Comparison of ENCODE assay signal across 8 mouse cellular contexts in the genomic region with DNA sequence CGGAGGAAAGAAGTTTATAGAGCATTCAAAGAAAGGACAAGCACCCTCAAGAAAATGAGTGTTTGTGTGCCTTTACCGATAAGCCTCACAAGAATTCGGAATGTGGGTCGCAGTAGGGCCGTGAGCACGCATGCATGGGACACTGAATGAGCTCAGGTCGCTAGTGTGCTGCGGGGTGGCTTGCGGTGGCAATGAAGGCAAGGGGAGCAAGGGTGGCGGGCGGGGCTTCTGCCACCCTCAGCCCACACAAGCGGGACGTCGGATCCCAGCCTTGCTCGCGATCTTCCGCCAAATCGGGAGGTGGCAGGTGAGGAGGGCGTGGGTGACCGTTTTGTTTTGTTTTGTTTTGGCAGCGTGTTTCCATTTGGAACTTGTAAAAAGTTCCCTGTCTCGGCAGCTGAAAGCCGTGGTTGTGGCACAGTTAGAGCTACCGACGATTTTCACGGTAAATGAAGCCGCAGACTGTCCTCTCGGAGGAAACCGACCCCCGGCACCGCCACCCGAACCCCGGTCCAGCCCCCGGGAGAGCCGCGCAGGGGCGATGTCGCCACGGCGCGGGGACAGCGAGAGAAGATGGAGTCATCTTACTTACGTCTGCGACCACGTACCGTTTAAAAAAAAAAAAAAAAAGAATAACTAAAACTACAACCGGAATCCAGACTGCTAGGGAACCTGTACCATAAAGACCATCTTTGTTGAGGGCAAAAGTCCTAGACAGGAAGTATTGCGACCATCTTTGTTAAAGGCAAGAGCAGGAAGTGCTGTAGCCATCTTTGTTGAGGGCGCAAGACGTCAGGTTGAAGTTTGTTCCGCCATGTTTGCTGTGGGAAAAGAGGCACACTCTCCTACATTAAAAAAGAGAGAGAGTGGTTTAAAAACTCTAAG. TPM values are rescaled to one million over a fixed set of nuclear protein-coding genes. Genes with fewer than 3 reads are reported as not detected.
DNase-seq lines count a peak whose midpoint lies in the region; ATAC-seq and TF ChIP-seq lines count a peak whose summit lies in the region.

A gene (minus strand): TSS at position 741 of the 885 bp plus-strand sequence.

- DNase-seq in A20 (ENCODE audit: low read depth, low spot score), result peak; percentile 93
- peak; percentile 88 to 94 for DNase-seq in heart, adult 9 months (ENCODE audit: low spot score in 2 of 2)
- DNase-seq in spleen, postnatal 4 days (ENCODE audit: low spot score in 2 of 2), result peak; percentile 79 to 84

- peak within 1 kb of the TSS; percentile 70 for H3K27ac ChIP-seq in bone marrow macrophage, adult 2 months (ENCODE audit: insufficient read depth, low read depth, low read length)
- peak within 1 kb of the TSS; percentile 44 for H3K27ac ChIP-seq in embryonic fibroblast, embryonic 13.5 days (ENCODE audit: insufficient read depth, low read length)
- peak within 1 kb of the TSS; percentile 91 for H3K27ac ChIP-seq in kidney, embryonic 14.5 days (ENCODE audit: low read depth, low read length)
- H3K27ac ChIP-seq in limb, embryonic 15.5 days, result peak within 1 kb of the TSS; percentile 97

- ATAC-seq in kidney, embryonic 14.5 days (ENCODE audit: low FRiP score, low TSS enrichment), result peak; percentile 80
- ATAC-seq in limb, embryonic 15.5 days (ENCODE audit: insufficient number of reproducible peaks, low FRiP score, low TSS enrichment, low read depth), result peak; percentile 84
- peak; percentile 96 for ATAC-seq in monocyte, adult 5-6 weeks (replicated peaks; ENCODE audit: insufficient number of reproducible peaks, low FRiP score, low TSS enrichment, poor library complexity, severe bottlenecking)

- H3K4me2 ChIP-seq in kidney, embryonic 14.5 days (replicated peaks; ENCODE audit: low read depth, low read length), result peak within 1 kb of the TSS; percentile 75
- peak within 1 kb of the TSS; percentile 74 for H3K4me2 ChIP-seq in limb, embryonic 15.5 days

- peak within 1 kb of the TSS; percentile 79 for H3K9ac ChIP-seq in kidney, embryonic 14.5 days (ENCODE audit: low read depth, low read length)
- peak within 1 kb of the TSS; percentile 66 for H3K9ac ChIP-seq in limb, embryonic 15.5 days

- peaks cover 14% of the 10 kb centered on the region for H3K4me1 ChIP-seq in bone marrow macrophage, adult 2 months (ENCODE audit: control insufficient read depth, insufficient read depth, low read length)
- H3K4me1 ChIP-seq in embryonic fibroblast, embryonic 13.5 days (ENCODE audit: control insufficient read depth, insufficient read depth, low read length), result no peaks in the 10 kb centered on the region; the same call in 1 of the 2 replicates
- H3K4me1 ChIP-seq in kidney, embryonic 14.5 days (ENCODE audit: control insufficient read depth, insufficient read depth, low read length), result no peaks in the 10 kb centered on the region
- H3K4me1 ChIP-seq in limb, embryonic 15.5 days, result peaks cover 11% of the 10 kb centered on the region

- WGBS in kidney, embryonic 14.5 days, result under 1% methylated on average over 51 of the region's 51 CpGs
- WGBS in limb, embryonic 15.5 days, result under 1% methylated on average over 51 of the region's 51 CpGs

- no peaks in the 10 kb centered on the region; the same call in 1 of the 2 replicates for H3K27me3 ChIP-seq in kidney, embryonic 14.5 days (ENCODE audit: control insufficient read depth, insufficient read depth, low read length)
- no peaks in the 10 kb centered on the region for H3K27me3 ChIP-seq in limb, embryonic 15.5 days

- peak within 1 kb of the TSS; percentile 67 for H3K4me3 ChIP-seq in bone marrow macrophage, adult 2 months (ENCODE audit: insufficient read depth, low read length)
- peak within 1 kb of the TSS; percentile 62 for H3K4me3 ChIP-seq in embryonic fibroblast, embryonic 13.5 days (ENCODE audit: insufficient read depth, low read length)
- H3K4me3 ChIP-seq in kidney, embryonic 14.5 days (ENCODE audit: low read length), result peak within 1 kb of the TSS; percentile 68
- H3K4me3 ChIP-seq in limb, embryonic 15.5 days, result peak within 1 kb of the TSS; percentile 62

- no peaks in the 10 kb centered on the region for H3K9me3 ChIP-seq in kidney, embryonic 14.5 days (ENCODE audit: control insufficient read depth, low read length)
- no peaks in the 10 kb centered on the region for H3K9me3 ChIP-seq in limb, embryonic 15.5 days

- H3K36me3 ChIP-seq in kidney, embryonic 14.5 days (ENCODE audit: control insufficient read depth, insufficient read depth, low read length), result no peaks in the 10 kb centered on the region
- H3K36me3 ChIP-seq in limb, embryonic 15.5 days, result no peaks in the 10 kb centered on the region

- peak; percentile 26; the same call in 1 of the 2 replicates for TF ChIP-seq POLR2A in bone marrow macrophage, adult 2 months (IDR thresholded peaks at IDR 0.05; ENCODE audit: borderline replicate concordance, low read depth, low read length)
- TF ChIP-seq POLR2A in embryonic fibroblast, embryonic 13.5 days (IDR thresholded peaks at IDR 0.05; ENCODE audit: low read depth, low read length), result peak; percentile 76

- 0 out of 2 replicates have a peak, but pooled peaks have one; percentile 11 for TF ChIP-seq CTCF in bone marrow macrophage, adult 2 months (IDR thresholded peaks at IDR 0.05; ENCODE audit: low read depth, low read length)
- TF ChIP-seq CTCF in embryonic fibroblast, embryonic 13.5 days (IDR thresholded peaks at IDR 0.05; ENCODE audit: borderline replicate concordance, insufficient read depth, low read length), result no peak

RNA-seq across cellular contexts. Expression of the gene that starts here (rescaled TPM):
- polyA plus RNA-seq in bone marrow macrophage, adult 2 months (2012; ENCODE audit: insufficient read depth, insufficient read length, missing spikeins), result 12.2 and 14.7 TPM in 2 replicates
- polyA plus RNA-seq in embryonic fibroblast, embryonic 13.5 days (2011; ENCODE audit: insufficient read length, low read depth, missing spikeins), result 3.8 and 5.7 TPM in 2 replicates
- polyA plus RNA-seq in kidney, embryonic 14.5 days (2014; fragmentation: Nextera tagmentation; extraction: Ambion mirVana), result 10.2 and 13.0 TPM in 2 replicates
- 7.5 and 7.8 TPM in 2 replicates for polyA plus RNA-seq in limb, embryonic 15.5 days (2015; fragmentation: Nextera tagmentation; extraction: Ambion mirVana)
- 3.2 to 12.0 TPM (median 4.6 TPM) in 3 replicates for total RNA-seq in monocyte, adult 5-6 weeks (2017)

Comparison
In these comparisons a context has a peak if more than half of its experiments do, and no peak if none do; other contexts are left out.
1. Peak in every context shown above with its lines: DNase-seq, ATAC-seq, H3K4me3 ChIP-seq and H3K27ac ChIP-seq.
2. H3K27ac ChIP-seq: peak in every context shown above with its lines; median percentile 97 in limb, embryonic 15.5 days; 91 in kidney, embryonic 14.5 days; 70 in bone marrow macrophage, adult 2 months; 44 in embryonic fibroblast, embryonic 13.5 days.